Mouse (Mus musculus) bone marrow, adult 2 months (tissue): ENCODE data around the gene Wdpcp.

Experiments used
- CTCF ChIP-seq: fragments of 200-500 bp; IDR thresholded peaks from 2 replicates; pipeline ENCODE4 v1.5.1; 2011; ENCODE audit warnings: low read length, control low read depth; ENCODE audit not compliant: control insufficient read depth, insufficient read depth
- POLR2A ChIP-seq: fragments of 200-500 bp; IDR thresholded peaks from 2 replicates; pipeline ENCODE4 v1.6.1; 2011; ENCODE audit warnings: low read depth, mild to moderate bottlenecking, control low read depth, low read length, borderline replicate concordance; ENCODE audit not compliant: control insufficient read depth

GRCm38 (mm10) chr11:21634171-21634907 is 62.3 kb downstream of the Wdpcp start:
- TF ChIP-seq POLR2A, result no peak
- no peak for TF ChIP-seq CTCF
